Mouse (Mus musculus) lung, postnatal 0 days (tissue): Measurements from ENCODE around the gene Sf3b6.

Experiments used
- CTCF ChIP-seq: IDR thresholded peaks from 2 replicates; pipeline ENCODE4 v1.5.1; 2016; ENCODE audit warnings: antibody characterized with exemption, mild to moderate bottlenecking
- EP300 ChIP-seq: IDR thresholded peaks from 2 replicates; pipeline ENCODE4 v1.6.1; 2016; ENCODE audit warnings: antibody characterized with exemption, mild to moderate bottlenecking, control low read depth

- TF ChIP-seq CTCF: no peak
- no peak for TF ChIP-seq EP300
Observed at GRCm38 (mm10) chr12:4868924-4869323, 51.6 kb downstream of the Sf3b6 start.
